Mouse (Mus musculus) 3134 (cell line): ENCODE data around the gene Ltbp1.

Experiments used
- DNase-seq: peaks from one replicate; pipeline ENCODE4 v3.0.0-alpha.2; 2011; ENCODE audit warnings: low spot score; ENCODE audit not compliant: insufficient read length; ENCODE audit errors: extremely low read depth

Gene Ltbp1

DNA sequence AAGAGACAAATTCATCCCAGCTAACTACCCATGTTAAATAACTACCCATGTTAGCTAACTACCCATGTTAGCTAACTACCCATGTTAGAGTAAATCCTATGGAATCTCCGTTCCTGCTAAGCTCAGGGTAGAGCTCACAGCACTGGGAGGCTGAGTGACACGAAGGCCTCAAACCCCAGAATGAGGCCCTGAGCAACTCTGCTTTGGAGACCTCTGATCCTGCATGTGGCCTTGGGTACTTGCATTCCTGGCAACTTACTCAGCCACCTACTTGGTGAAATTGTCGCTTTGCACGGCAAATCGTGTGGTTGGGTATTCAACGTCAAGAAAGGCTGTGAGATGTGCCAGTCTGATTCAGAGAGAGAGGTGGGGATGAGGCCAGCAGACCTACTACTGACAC lies 50.6 kb downstream of the Ltbp1 start:
- no peak for DNase-seq

DNA sequence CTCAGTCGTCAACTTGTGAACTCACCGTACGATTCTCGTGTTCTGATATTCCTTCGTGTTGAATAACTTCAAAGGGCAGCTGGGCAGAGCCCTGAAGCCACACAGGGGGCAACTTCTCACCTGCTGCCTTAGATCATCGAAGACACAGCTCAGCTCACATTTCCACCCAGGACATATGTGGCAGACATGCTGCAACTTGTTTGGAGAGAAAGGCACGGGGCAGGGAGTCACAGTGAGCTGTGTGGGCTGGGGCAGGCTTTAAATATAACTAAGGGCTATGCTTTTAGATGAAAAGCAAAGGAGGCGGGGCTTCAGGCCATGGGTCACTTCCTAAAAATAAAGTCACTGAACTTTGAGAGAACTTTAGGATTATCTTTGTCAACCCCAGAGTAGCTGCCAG lies 51.3 kb downstream of the Ltbp1 start:
- DNase-seq, result no peak

- DNase-seq, result no peak
Observed at GRCm38 (mm10) chr17:75066340-75066739, 61.0 kb downstream of the Ltbp1 start.

DNA sequence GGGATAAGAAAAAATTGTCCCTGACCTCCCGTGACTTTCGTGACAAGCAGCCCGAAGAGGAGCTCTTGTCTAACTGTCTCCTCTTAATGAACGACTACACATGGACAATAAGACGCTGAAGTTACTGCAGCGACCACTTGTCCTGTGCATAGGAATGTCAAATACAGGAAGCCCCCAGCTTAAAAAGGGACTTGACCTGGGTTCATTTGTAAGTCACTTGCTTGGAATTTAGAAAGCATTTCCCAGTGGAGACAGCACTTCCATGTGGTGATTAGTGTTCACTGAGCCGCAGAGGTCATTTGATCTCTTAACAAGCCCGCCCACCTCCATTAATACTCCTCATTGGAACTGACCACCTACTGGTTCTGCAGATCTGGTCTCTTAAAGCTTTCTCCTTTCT lies 61.9 kb downstream of the Ltbp1 start:
- no peak for DNase-seq

DNA sequence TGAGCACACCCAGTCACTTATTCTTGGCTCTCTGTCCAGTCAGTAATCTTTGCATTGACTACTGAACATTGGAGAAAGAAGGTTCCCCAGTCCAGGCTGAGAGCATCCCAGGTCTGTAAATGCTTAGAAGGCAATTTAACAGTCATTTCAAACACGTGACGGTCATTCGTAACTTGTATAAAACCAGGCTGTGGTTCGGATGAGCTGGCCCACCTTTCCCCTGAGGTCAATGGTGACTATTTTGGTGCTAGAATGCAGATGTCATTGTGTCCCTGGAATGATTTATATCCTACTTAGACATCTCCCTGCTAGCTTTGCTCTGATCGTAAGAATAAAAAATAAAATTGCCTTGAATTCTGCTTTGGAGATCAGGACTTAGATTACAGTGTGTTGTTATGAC lies 63.9 kb downstream of the Ltbp1 start:
- no peak for DNase-seq

DNA sequence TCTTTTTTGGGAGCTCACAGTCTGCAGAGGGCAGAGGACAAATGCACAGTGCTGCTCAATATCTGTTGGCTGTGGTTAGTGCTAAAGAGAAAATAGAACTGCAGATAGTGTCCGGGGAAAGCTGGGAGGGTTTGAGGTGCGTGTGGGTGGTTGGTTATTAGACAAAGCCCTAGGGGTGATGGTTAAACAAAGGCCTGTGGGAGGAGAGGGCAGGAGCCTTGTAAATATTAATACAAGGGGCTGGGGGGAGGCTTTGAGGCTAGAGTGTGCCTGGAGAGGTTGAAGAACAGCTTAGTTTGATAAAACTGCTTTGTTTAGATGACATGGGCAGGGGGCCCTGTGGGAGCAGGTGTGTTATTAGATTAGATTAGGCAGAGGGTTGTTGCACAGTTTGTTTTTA lies 65.8 kb downstream of the Ltbp1 start:
- no peak for DNase-seq

DNA sequence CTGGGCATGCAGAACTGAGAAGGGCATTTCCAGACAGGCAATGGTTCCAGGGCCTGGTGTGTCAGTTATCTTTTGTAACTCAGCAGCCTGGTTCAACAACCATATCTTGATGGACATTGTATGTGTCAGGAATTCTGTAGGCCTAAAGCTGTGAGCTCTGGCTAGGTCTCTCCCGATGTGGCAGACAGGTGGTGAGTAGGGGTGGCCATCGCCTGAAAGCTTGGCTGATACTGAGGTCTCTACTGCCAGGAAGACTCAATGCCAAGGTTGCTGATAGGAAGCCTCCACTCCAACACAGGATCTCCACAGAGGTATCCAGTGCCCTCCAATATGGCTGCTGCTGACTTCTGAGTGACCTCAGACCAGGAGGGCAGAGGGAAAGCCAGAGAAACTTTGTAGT lies 66.4 kb downstream of the Ltbp1 start:
- no peak for DNase-seq

DNA sequence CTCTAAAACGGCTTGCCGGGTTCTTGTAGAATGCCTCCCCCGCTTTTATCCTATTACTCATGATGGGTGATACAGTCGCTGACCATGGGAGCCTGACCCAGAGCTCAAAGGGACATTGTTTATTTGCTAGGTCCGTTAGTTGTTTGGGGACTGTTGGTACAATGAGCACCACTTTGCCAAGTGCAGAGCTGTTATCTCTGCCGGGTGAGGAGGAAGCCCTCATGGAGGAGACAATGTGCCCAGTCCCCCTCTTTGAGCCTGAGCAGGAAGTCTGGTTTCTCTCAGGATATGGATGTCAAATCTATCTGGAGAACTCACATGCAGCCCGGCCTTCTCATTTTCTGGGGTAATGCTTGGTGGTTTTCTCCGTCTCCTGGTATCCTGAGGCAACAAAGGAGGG lies 68.5 kb downstream of the Ltbp1 start:
- no peak for DNase-seq

DNA sequence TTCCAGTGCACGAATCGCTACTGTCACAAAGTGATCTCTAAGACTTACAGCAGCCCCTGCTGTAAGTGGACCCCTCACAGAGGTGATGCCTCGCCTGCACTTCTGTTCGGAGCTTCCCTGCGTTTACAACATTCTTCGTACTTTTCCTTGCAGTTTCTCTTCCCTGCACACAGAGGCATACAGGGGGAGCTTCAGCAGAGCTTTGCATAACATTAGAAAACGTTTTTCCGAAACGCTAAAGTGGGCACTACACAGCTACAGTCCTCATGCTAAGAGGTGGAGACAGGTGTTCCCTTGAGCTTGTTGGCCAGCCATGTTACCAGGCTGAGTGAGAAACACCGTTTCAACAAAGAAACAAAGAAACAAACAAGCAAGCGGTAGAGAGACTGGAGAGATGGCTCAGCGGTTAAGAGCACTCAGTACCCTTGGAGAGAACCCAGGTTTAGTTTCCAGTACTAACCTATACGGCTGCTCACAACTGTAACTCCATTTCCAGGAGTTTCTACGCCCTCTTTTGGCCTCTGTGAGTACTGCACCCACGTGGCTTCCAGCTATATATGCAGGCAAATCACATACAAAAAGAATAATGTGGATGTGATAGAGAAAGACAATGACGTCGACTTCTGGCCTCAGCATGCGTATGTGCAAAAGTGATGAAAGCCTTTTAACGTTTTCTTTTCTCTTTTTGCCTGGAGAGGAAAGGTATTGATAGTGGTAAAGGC lies 69.8 kb downstream of the Ltbp1 start:
- DNase-seq, result no peak

DNA sequence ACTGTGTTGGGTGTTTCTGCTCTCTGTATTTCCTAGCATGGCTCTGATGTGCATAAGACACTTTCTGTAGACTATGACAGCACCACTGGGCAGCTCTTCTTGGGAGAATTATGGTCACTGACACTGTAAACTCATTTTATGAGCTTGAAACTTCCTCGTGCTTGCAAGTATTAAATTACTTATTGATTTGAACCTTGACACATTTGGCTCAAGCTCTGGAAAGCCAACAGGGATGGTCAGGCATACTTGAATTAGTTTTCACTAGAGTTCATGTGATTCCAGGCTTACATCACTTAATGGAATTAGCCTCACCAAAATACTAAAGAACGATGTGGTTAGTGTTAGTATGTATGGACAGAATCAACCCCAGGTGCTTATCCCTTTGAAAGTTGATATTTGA lies 76.0 kb downstream of the Ltbp1 start:
- DNase-seq, result no peak

GRCm38 (mm10) chr17:75082449-75082848 lies 77.1 kb downstream of the Ltbp1 start:
- no peak for DNase-seq

DNA sequence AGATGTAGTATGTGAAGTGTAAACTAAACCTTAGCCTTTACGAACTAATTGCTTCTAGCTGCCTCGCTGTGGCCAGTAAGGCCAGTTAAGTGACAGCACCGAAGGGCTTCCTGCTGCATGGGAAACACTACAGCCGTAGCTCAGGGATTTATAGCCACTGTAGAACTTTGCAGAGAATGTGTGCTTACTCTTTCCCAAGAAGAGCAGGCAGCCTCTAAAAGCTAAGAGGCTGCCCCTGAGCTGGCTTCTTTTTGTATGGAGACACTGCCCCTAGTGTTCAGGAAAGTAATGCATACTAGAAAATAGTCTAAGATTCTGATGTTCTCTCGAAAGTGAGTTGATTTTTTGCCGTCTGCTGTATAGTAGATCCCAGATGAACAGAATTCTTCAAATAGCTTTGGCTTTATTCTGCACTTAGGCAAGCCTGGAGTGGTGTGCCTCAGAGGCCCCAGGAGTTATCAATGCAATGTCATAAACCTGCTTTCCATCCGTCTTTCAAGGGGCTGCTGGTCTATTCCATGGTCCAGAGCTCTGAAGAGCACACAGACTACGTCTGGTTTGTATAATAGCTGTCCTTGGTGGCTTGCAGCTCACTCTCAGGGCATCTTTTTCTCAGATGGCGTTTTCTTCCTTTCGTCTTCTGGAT lies 82.1 kb downstream of the Ltbp1 start:
- DNase-seq, result peak; percentile 9

DNA sequence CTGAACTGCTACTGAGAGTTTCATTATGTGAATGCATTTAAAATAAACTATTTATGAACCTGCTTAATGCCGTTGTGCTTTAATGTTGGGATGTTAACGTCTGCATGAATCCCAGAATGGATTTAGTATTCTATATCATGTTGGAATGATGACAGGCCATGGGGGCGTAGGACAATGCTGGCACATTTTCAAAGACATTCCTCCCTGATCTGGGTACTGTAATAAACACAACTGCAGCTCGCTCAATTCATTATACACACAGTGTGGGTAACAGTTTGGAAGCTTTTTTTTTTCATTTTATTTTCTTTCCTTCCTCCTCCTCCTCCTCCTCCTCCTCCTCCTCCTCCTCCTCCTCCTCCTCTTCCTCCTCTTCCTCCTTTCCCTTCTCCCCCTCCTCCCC lies 82.9 kb downstream of the Ltbp1 start:
- DNase-seq, result no peak

- peak; percentile 17 for DNase-seq
Observed at GRCm38 (mm10) chr17:75088727-75089126, 83.4 kb downstream of the Ltbp1 start.

DNA sequence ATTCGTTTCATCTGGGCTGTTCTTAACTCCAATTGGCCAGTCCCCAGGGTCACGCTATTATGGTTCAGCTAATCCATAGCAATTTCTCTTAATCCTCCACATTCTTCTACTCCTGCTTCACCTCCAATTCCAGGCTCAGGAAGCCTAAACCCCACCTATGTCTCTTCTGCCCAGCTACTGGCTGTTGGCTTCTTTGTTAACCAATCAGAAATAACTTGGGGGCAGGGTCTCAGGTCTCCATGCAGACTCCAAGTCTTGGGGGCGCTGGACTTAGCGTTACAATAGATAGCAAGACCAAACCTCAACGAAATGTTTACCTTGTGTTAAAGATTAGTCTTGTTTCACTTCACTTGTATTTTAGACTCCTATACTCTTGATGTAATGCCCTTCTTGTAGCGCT lies 85.2 kb downstream of the Ltbp1 start:
- DNase-seq, result no peak

DNA sequence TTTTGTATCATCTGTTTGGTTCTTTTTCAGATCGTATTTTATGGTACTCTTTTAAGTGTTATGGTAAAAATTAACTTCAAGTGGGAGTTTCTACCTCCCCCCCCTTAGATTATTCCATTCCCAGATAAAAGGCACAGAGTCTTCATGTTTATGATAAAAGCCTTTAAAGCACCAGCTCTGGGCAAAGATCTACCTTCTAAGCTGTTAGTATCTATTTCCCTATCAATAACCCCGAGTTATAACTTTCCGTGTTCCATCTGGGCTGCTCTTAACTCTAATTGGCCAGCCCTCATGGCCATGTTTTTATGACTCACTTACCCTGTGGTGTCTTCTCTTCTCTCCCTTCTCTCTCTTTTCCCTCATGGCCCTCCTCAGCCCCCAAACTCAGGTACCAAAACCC lies 88.2 kb downstream of the Ltbp1 start:
- DNase-seq, result no peak

- DNase-seq, result no peak
Observed at GRCm38 (mm10) chr17:75094591-75094990, 89.2 kb downstream of the Ltbp1 start.

GRCm38 (mm10) chr17:75096727-75097126 lies 91.4 kb downstream of the Ltbp1 start:
- no peak for DNase-seq

- DNase-seq, result no peak
Observed at GRCm38 (mm10) chr17:75097367-75097766, 92.0 kb downstream of the Ltbp1 start.

GRCm38 (mm10) chr17:75101215-75101614 lies 95.8 kb downstream of the Ltbp1 start:
- no peak for DNase-seq

DNA sequence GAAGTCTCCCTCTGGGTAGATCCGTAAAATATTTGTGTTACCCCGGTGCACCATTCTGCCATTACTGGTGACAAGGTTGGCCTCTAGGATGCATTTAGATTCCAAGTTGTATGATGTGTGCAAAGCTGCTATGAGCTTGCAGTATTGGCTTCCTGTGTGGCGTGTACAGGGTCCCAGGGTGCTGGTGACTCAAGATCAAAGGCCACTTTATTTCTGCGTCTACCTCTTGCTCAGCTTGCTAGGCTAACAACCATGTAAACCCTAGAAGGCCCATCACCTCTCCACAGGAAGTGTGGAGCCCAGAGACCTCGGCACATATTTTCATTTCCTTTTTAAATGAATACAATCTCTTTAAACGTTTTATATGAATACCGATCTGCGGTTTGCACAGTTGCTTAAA lies 96.6 kb downstream of the Ltbp1 start:
- no peak for DNase-seq

GRCm38 (mm10) chr17:75107412-75107811 lies 102.0 kb downstream of the Ltbp1 start:
- no peak for DNase-seq

DNA sequence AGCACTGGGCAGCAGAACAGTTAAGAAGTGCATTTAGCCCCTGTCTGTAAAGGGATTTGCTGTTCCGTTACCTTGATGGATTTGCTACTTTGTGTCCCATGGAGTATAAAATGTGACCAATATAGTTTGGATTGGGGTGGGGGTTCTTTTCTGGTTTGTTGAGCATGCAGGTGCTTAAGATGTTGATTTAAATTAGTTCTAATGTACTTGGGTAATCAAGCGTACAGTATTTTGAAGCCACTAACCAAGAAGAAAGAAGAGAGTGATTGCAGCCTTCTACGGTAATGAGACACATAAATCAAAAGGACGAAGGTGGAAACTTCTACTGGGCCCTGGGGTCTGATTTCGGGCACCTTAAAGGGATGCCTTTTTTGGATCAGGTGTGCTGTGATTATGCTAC lies 102.5 kb downstream of the Ltbp1 start:
- no peak for DNase-seq
